Comparison of ENCODE assay signal across 9 mouse cellular contexts in the genomic region with DNA sequence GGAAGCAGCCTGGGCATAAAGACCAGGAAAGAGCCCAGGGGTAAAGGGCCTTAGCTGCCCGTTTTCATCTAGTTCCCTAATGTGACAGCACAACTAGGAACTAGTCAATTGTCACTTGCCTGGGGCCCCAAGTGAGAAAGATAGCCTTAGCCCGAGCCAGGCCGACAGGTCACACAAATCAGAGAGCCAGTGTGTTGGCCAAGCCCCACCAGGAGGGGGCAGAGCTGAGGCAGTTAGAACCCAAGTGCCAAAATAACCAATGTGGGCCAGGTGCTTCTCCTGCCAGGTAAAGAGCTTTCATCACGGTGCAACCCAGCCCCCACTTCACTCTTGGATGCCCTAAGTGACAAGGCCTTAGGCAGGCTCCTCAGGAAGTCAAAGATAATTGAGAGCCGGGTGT.
DNase-seq lines count a peak whose midpoint lies in the region; ATAC-seq and TF ChIP-seq lines count a peak whose summit lies in the region.
"Had no signal": no experiment of that assay in that cellular context is flagged by ENCODE, and none has a peak within 500 bp of the region (broad histone marks: within the 10 kb centered on the region; RNA-seq: fewer than 3 reads in every experiment).

No protein-coding gene starts in this region.

- peak; percentile 49 for TF ChIP-seq CTCF in midbrain, postnatal 0 days (IDR thresholded peaks at IDR 0.05)
- TF ChIP-seq CTCF in thymus, adult 2 months (IDR thresholded peaks at IDR 0.05; ENCODE audit: borderline replicate concordance, control insufficient read depth, extremely low read depth, insufficient read depth, low read length, poor library complexity) = peak; percentile 80; the same call in 1 of the 2 replicates

- no peak overlapping the region for H3K9ac ChIP-seq in midbrain, postnatal 0 days (replicated peaks; ENCODE audit: low read length, poor library complexity, severe bottlenecking)
- H3K9ac ChIP-seq in midbrain, embryonic 13.5 days (replicated peaks) = no peak overlapping the region
- H3K9ac ChIP-seq: embryonic facial prominence, embryonic 13.5 days; limb, embryonic 12.5 days had no signal

- no peak for ATAC-seq in midbrain, postnatal 0 days (ENCODE audit: low FRiP score)
- ATAC-seq in midbrain, embryonic 13.5 days = no peak

- no peak for DNase-seq in midbrain, postnatal 0 days (ENCODE audit: low spot score)
- peak; percentile 61 for DNase-seq in adrenal gland, postnatal 14 days
- DNase-seq in limb, embryonic 10.5 days (ENCODE audit: low spot score) = peak; percentile 46
- peak; percentile 63 for DNase-seq in thymus, adult 2 months
- no peak for DNase-seq in right cerebral cortex, postnatal 36 days (ENCODE audit: low spot score in 2 of 2)
- no peak for DNase-seq in neural tube, embryonic 10.5 days (ENCODE audit: extremely low spot score, low spot score)

- no peaks in the 10 kb centered on the region for H3K36me3 ChIP-seq in midbrain, postnatal 0 days (ENCODE audit: insufficient read depth, low read length)
- no peaks in the 10 kb centered on the region for H3K36me3 ChIP-seq in midbrain, embryonic 13.5 days
- H3K36me3 ChIP-seq in limb, embryonic 10.5 days = no peaks in the 10 kb centered on the region
- no peaks in the 10 kb centered on the region for H3K36me3 ChIP-seq in thymus, adult 2 months (ENCODE audit: control insufficient read depth, insufficient read depth, low read length)
- H3K36me3 ChIP-seq: embryonic facial prominence, embryonic 13.5 days; limb, embryonic 12.5 days had no signal

- H3K9me3 ChIP-seq in midbrain, postnatal 0 days (ENCODE audit: low read length) = no peaks in the 10 kb centered on the region
- H3K9me3 ChIP-seq in midbrain, embryonic 13.5 days = no peaks in the 10 kb centered on the region
- no peaks in the 10 kb centered on the region for H3K9me3 ChIP-seq in limb, embryonic 10.5 days (replicated peaks)
- H3K9me3 ChIP-seq: embryonic facial prominence, embryonic 13.5 days; limb, embryonic 12.5 days had no signal

- no peak overlapping the region for H3K4me2 ChIP-seq in midbrain, postnatal 0 days (ENCODE audit: low read depth, low read length, poor library complexity, severe bottlenecking)
- no peak overlapping the region for H3K4me2 ChIP-seq in midbrain, embryonic 13.5 days (replicated peaks)
- H3K4me2 ChIP-seq: embryonic facial prominence, embryonic 13.5 days; limb, embryonic 12.5 days had no signal

- no peak overlapping the region for H3K4me3 ChIP-seq in midbrain, postnatal 0 days (ENCODE audit: low read depth, low read length)
- H3K4me3 ChIP-seq in midbrain, embryonic 13.5 days (replicated peaks) = no peak overlapping the region
- H3K4me3 ChIP-seq in limb, embryonic 10.5 days = no peak overlapping the region
- no peak overlapping the region for H3K4me3 ChIP-seq in thymus, adult 2 months (ENCODE audit: control insufficient read depth, insufficient read depth, low read length)
- H3K4me3 ChIP-seq: embryonic facial prominence, embryonic 13.5 days; limb, embryonic 12.5 days had no signal

- TF ChIP-seq POLR2A in thymus, adult 2 months (IDR thresholded peaks at IDR 0.05; ENCODE audit: control insufficient read depth, extremely low read depth, insufficient read depth, low read length, poor library complexity) = no peak

- H3K4me1 ChIP-seq in midbrain, postnatal 0 days (ENCODE audit: insufficient read depth, low read length) = no peaks in the 10 kb centered on the region
- peaks cover 11% of the 10 kb centered on the region for H3K4me1 ChIP-seq in midbrain, embryonic 13.5 days (replicated peaks)
- H3K4me1 ChIP-seq in limb, embryonic 10.5 days = peaks cover 27% of the 10 kb centered on the region
- H3K4me1 ChIP-seq in thymus, adult 2 months (replicated peaks; ENCODE audit: control insufficient read depth, insufficient read depth, low read length) = no peaks in the 10 kb centered on the region

- 49% methylated on average over 5 of the region's 5 CpGs for WGBS in midbrain, postnatal 0 days
- WGBS in midbrain, embryonic 13.5 days = 51% methylated on average over 5 of the region's 5 CpGs
- 52% methylated on average over 5 of the region's 5 CpGs for WGBS in limb, embryonic 10.5 days
- 48% methylated on average over 5 of the region's 5 CpGs for WGBS in thymus, adult 2 months

- H3K27ac ChIP-seq in midbrain, postnatal 0 days (ENCODE audit: low read depth, low read length) = no peak overlapping the region
- H3K27ac ChIP-seq in midbrain, embryonic 13.5 days = no peak overlapping the region
- no peak overlapping the region for H3K27ac ChIP-seq in limb, embryonic 10.5 days
- no peak overlapping the region for H3K27ac ChIP-seq in thymus, adult 2 months (ENCODE audit: control insufficient read depth, insufficient read depth, low read length)
- H3K27ac ChIP-seq: embryonic facial prominence, embryonic 13.5 days; limb, embryonic 12.5 days had no signal

- H3K27me3 ChIP-seq in midbrain, postnatal 0 days (ENCODE audit: insufficient read depth, low read length) = no peaks in the 10 kb centered on the region
- no peaks in the 10 kb centered on the region for H3K27me3 ChIP-seq in midbrain, embryonic 13.5 days
- no peaks in the 10 kb centered on the region for H3K27me3 ChIP-seq in limb, embryonic 10.5 days (ENCODE audit: low read depth, poor library complexity, severe bottlenecking)
- no peaks in the 10 kb centered on the region for H3K27me3 ChIP-seq in thymus, adult 2 months (ENCODE audit: control insufficient read depth, insufficient read depth, low read length)
- H3K27me3 ChIP-seq: embryonic facial prominence, embryonic 13.5 days; limb, embryonic 12.5 days had no signal

Comparison
In these comparisons a context has a peak if more than half of its experiments do, and no peak if none do; other contexts are left out.
1. DNase-seq: peak in adrenal gland, postnatal 14 days (single experiment), limb, embryonic 10.5 days (single experiment) and thymus, adult 2 months (single experiment); none in midbrain, postnatal 0 days (single experiment), right cerebral cortex, postnatal 36 days (0 of 2) and neural tube, embryonic 10.5 days (single experiment).